Mouse (Mus musculus): ENCODE data around the gene Ptrh1.

GRCm38 (mm10) chr2:32749082-32749481, 26.5 kb upstream of the Ptrh1 start:
- TF ChIP-seq CTCF (IDR thresholded peaks at IDR 0.05; ENCODE audit: low read depth), result no peak
- TF ChIP-seq EP300 (IDR thresholded peaks at IDR 0.05; ENCODE audit: low read depth), result no peak
